Mouse (Mus musculus): ENCODE data around the gene Cmip.

DNA sequence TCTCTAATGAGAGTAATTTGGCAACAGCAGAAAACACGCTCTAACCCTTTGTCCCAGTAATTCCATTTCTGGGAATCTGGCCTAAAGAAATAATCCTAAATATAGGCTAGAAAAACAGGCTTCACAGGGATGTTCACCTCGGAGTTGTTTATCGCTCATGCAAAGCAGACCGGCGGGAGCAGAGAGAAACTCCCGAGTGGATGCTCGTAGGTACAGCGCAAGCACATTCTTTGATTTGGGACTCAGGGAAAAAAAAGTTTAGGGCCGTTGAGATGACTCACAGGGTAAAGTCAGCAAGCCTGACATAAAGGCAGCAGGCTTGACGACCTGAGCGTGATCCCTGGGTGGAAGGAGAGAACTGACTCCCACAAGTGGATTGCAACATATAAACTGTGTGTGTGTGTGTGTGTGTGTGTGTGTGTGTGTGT is 116.2 kb downstream of the Cmip start:
- no peak for TF ChIP-seq CTCF (IDR thresholded peaks at IDR 0.05; ENCODE audit: insufficient read depth, low read length)
- no peak for TF ChIP-seq POLR2A (IDR thresholded peaks at IDR 0.05; ENCODE audit: borderline replicate concordance, extremely low read depth, low read depth, low read length)
